ENCODE assay signal across 18 mouse cellular contexts in the genomic region with DNA sequence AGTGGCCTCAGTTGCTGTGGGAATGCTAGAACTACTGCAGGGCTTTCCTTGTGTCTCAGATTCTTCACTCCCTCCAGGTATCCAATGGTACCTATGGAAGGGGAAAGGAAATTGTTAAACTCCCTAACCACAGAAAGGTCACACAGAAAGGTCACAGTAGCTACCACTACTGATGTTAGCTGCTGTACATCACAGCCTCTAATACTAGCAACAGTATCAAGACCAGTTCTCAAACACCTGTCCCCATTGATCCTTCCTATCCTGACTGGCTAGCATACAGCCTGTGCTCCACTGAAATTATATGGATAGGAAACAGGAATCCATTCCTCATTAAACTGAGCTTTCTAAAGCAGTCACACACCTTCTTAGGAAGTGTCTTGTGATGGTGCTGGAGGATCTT. TPM values are rescaled to one million over a fixed set of nuclear protein-coding genes. Genes with fewer than 3 reads are reported as not detected.
A peak's percentile ranks its signal among the peaks of the same experiment; 100 is the strongest.
DNase-seq lines count a peak whose midpoint lies in the region; ATAC-seq and TF ChIP-seq lines count a peak whose summit lies in the region.
"Had no signal": no experiment of that assay in that cellular context is flagged by ENCODE, and none has a peak within 500 bp of the region (broad histone marks: within the 10 kb centered on the region; RNA-seq: fewer than 3 reads in every experiment).

No protein-coding gene starts in this region.

- ATAC-seq in liver, embryonic 11.5 days (replicated peaks; ENCODE audit: low FRiP score): peak; percentile 32
- ATAC-seq in embryonic facial prominence, embryonic 14.5 days (ENCODE audit: low read depth): 0 out of 2 replicates have a peak, but pooled peaks have one; percentile 19
- 0 out of 2 replicates have a peak, but pooled peaks have one; percentile 2 for ATAC-seq in liver, postnatal 0 days
- ATAC-seq: forebrain, embryonic 15.5 days had no signal

- intact Hi-C loops in heart, postnatal 14 days (cut with DNase I): no loop called here

- no peak overlapping the region for H3K4me3 ChIP-seq in liver, embryonic 11.5 days (ENCODE audit: low read depth, low read length)
- H3K4me3 ChIP-seq in embryonic facial prominence, embryonic 14.5 days (ENCODE audit: low read depth, low read length): no peak overlapping the region
- H3K4me3 ChIP-seq in liver, postnatal 0 days (ENCODE audit: low read depth, low read length): no peak overlapping the region
- H3K4me3 ChIP-seq: forebrain, embryonic 15.5 days; heart, embryonic 10.5 days; neural tube, embryonic 15.5 days had no signal

- H3K9me3 ChIP-seq in liver, embryonic 11.5 days (ENCODE audit: control insufficient read depth, low read length): peaks cover 44% of the 10 kb centered on the region
- H3K9me3 ChIP-seq in embryonic facial prominence, embryonic 14.5 days (ENCODE audit: control insufficient read depth, low read length): peaks cover 85% of the 10 kb centered on the region
- peaks cover 40% of the 10 kb centered on the region for H3K9me3 ChIP-seq in liver, postnatal 0 days (ENCODE audit: low read length)

- H3K27me3 ChIP-seq in liver, embryonic 11.5 days (replicated peaks; ENCODE audit: control insufficient read depth, insufficient read depth, low read length): no peaks in the 10 kb centered on the region
- H3K27me3 ChIP-seq in embryonic facial prominence, embryonic 14.5 days (replicated peaks; ENCODE audit: control insufficient read depth, insufficient read depth, low read length): no peaks in the 10 kb centered on the region
- H3K27me3 ChIP-seq in liver, postnatal 0 days (ENCODE audit: insufficient read depth, low read length): no peaks in the 10 kb centered on the region
- H3K27me3 ChIP-seq: forebrain, embryonic 15.5 days; neural tube, embryonic 15.5 days had no signal

- no peaks in the 10 kb centered on the region for H3K36me3 ChIP-seq in liver, embryonic 11.5 days (ENCODE audit: control insufficient read depth, insufficient read depth, low read length)
- no peaks in the 10 kb centered on the region for H3K36me3 ChIP-seq in embryonic facial prominence, embryonic 14.5 days (ENCODE audit: control insufficient read depth, insufficient read depth, low read length)
- H3K36me3 ChIP-seq in liver, postnatal 0 days (replicated peaks; ENCODE audit: insufficient read depth, low read length): no peaks in the 10 kb centered on the region
- H3K36me3 ChIP-seq: forebrain, embryonic 15.5 days; heart, embryonic 10.5 days; neural tube, embryonic 15.5 days had no signal

- H3K4me1 ChIP-seq in liver, embryonic 11.5 days (replicated peaks; ENCODE audit: control insufficient read depth, insufficient read depth, low read length): no peaks in the 10 kb centered on the region
- H3K4me1 ChIP-seq in embryonic facial prominence, embryonic 14.5 days (ENCODE audit: control insufficient read depth, insufficient read depth, low read length): no peaks in the 10 kb centered on the region
- H3K4me1 ChIP-seq in liver, postnatal 0 days (ENCODE audit: insufficient read depth): no peaks in the 10 kb centered on the region
- H3K4me1 ChIP-seq: forebrain, embryonic 15.5 days; heart, embryonic 10.5 days; neural tube, embryonic 15.5 days had no signal

- TF ChIP-seq EP300 in liver, postnatal 0 days (IDR thresholded peaks at IDR 0.05; ENCODE audit: low read depth): no peak

- H3K27ac ChIP-seq in liver, embryonic 11.5 days (ENCODE audit: low read depth, low read length): no peak overlapping the region
- no peak overlapping the region for H3K27ac ChIP-seq in embryonic facial prominence, embryonic 14.5 days (replicated peaks; ENCODE audit: low read depth, low read length)
- no peak overlapping the region for H3K27ac ChIP-seq in liver, postnatal 0 days (ENCODE audit: low read depth)
- H3K27ac ChIP-seq: forebrain, embryonic 15.5 days; heart, embryonic 10.5 days; kidney, postnatal 0 days; neural tube, embryonic 15.5 days had no signal

- no peak overlapping the region for H3K4me2 ChIP-seq in liver, embryonic 11.5 days
- no peak overlapping the region for H3K4me2 ChIP-seq in embryonic facial prominence, embryonic 14.5 days (ENCODE audit: low read depth, low read length)
- H3K4me2 ChIP-seq in liver, postnatal 0 days (ENCODE audit: low read depth, low read length): no peak overlapping the region
- H3K4me2 ChIP-seq: forebrain, embryonic 15.5 days; neural tube, embryonic 15.5 days had no signal

- peak; percentile 74 for DNase-seq in heart, adult 11 months
- DNase-seq in heart, postnatal 14 days: no peak
- DNase-seq in liver, embryonic 11.5 days (ENCODE audit: low spot score): no peak
- DNase-seq in liver: no peak
- no peak for DNase-seq in embryonic facial prominence, embryonic 14.5 days (ENCODE audit: low spot score)
- no peak for DNase-seq in liver, postnatal 0 days
- no peak for DNase-seq in left cerebral cortex, adult 18-20 months (ENCODE audit: low spot score in 2 of 2)
- DNase-seq in gastrocnemius, adult 8-10 months (ENCODE audit: low spot score in 2 of 2): no peak
- DNase-seq: adrenal gland, postnatal 10 days; cerebellum, postnatal 10 days; layer of hippocampus, adult 9-11 months; thymus, adult 2 months had no signal

- no peak for TF ChIP-seq CTCF in liver, postnatal 0 days (IDR thresholded peaks at IDR 0.05; ENCODE audit: low read depth)

- H3K9ac ChIP-seq in liver, embryonic 11.5 days (ENCODE audit: low read depth, low read length): no peak overlapping the region
- no peak overlapping the region for H3K9ac ChIP-seq in embryonic facial prominence, embryonic 14.5 days (ENCODE audit: low read depth, low read length)
- no peak overlapping the region for H3K9ac ChIP-seq in liver, postnatal 0 days (replicated peaks)
- H3K9ac ChIP-seq: forebrain, embryonic 15.5 days; neural tube, embryonic 15.5 days had no signal

RNA-seq across cellular contexts. Expression of a gene that starts 19.9 kb away (rescaled TPM):
- under 1 TPM; 0.26 to 0.27 TPM for total RNA-seq in heart, postnatal 14 days (2021)
- polyA plus RNA-seq in liver, embryonic 11.5 days (2014; fragmentation: Nextera tagmentation; extraction: Ambion mirVana): 0.21 TPM in 2 replicates
- 0.38 and 0.39 TPM in 2 replicates for polyA plus RNA-seq in embryonic facial prominence, embryonic 14.5 days (2014; fragmentation: Nextera tagmentation; extraction: Ambion mirVana)
- polyA plus RNA-seq in liver, postnatal 0 days (2015; fragmentation: Nextera tagmentation; extraction: Ambion mirVana): 0.06 TPM in 1 of 2 replicates, not detected in the other
- total RNA-seq in left cerebral cortex, adult 18-20 months (2021): under 1 TPM; 0.14 to 0.33 TPM
- total RNA-seq in gastrocnemius, adult 8-10 months (2022): under 1 TPM in 1 of 4 experiments, not detected in 3; 0.09 TPM
- total RNA-seq: gastrocnemius, adult 18-20 months had no signal

RNA-seq across cellular contexts. Expression of a gene that starts 27.9 kb away (rescaled TPM):
- 1 to 10 TPM; 8.2 to 8.4 TPM for total RNA-seq in heart, postnatal 14 days (2021)
- 8.8 and 9.0 TPM in 2 replicates for polyA plus RNA-seq in liver, embryonic 11.5 days (2014; fragmentation: Nextera tagmentation; extraction: Ambion mirVana)
- polyA plus RNA-seq in embryonic facial prominence, embryonic 14.5 days (2014; fragmentation: Nextera tagmentation; extraction: Ambion mirVana): 4.2 and 5.8 TPM in 2 replicates
- 0.99 and 1.2 TPM in 2 replicates for polyA plus RNA-seq in liver, postnatal 0 days (2015; fragmentation: Nextera tagmentation; extraction: Ambion mirVana)
- 1 to 10 TPM; 2.3 to 3.8 TPM for total RNA-seq in left cerebral cortex, adult 18-20 months (2021)
- total RNA-seq in gastrocnemius, adult 8-10 months (2022): 1 to 10 TPM; 1.4 to 3.0 (median 2.2) TPM
- polyA plus RNA-seq: thymus, adult 2 months had no signal

RNA-seq across cellular contexts. Expression of a gene that starts 33.0 kb away (rescaled TPM):
- total RNA-seq in heart, postnatal 14 days (2021): under 1 TPM; 0.20 to 0.33 TPM
- polyA plus RNA-seq in liver, embryonic 11.5 days (2014; fragmentation: Nextera tagmentation; extraction: Ambion mirVana): 0.38 and 0.47 TPM in 2 replicates
- 0.08 and 0.17 TPM in 2 replicates for polyA plus RNA-seq in embryonic facial prominence, embryonic 14.5 days (2014; fragmentation: Nextera tagmentation; extraction: Ambion mirVana)
- 0.04 and 0.09 TPM in 2 replicates for polyA plus RNA-seq in liver, postnatal 0 days (2015; fragmentation: Nextera tagmentation; extraction: Ambion mirVana)
- not detected for total RNA-seq in left cerebral cortex, adult 18-20 months (2021)
- under 1 TPM in 1 of 4 experiments, not detected in 3; 0.58 TPM for total RNA-seq in gastrocnemius, adult 8-10 months (2022)
- total RNA-seq: left cerebral cortex, postnatal 25 days had no signal
- polyA plus RNA-seq: thymus, adult 2 months had no signal
